Mouse (Mus musculus): Measurements from ENCODE around the gene Stk16. TPM values are rescaled to one million over a fixed set of nuclear protein-coding genes. Genes with fewer than 3 reads are reported as not detected.

The Stk16 gene
- polyA plus RNA-seq, 1 experiment from 2014 or later: 128 TPM

DNA sequence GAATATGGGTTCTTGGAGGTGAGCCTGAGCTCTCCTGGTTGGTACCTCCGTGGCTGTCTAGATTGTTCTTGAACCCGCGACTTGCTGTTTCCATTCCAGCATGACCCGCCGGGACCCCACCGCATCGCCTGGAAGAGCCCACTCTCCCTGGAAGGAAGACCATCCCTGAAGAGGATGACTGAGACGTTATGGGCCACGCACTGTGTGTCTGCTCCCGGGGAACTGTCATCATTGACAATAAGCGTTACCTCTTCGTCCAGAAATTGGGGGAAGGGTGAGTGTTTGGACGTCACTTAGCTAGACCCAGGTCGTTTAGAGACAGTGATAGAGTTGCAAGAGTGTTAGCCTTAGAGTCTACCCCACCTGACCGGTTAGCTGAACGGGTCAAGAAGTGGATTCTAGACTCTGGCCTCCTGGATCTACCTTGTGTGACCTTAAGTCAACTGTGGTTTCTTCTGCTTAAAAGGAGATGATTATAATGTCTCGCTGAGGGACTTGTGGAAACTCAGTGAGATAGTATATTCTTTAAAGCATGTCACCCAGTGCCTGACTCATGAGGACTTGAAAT, 587 bp downstream of the Stk16 start:
- H3K27me3 ChIP-seq (ENCODE audit: control insufficient read depth, insufficient read depth, low read length): peaks cover 3% of the 10 kb centered on the region; the same call in 1 of the 2 replicates
- peak overlapping the region; percentile 93 for H3K4me2 ChIP-seq (replicated peaks)
- no peaks in the 10 kb centered on the region for H3K9me3 ChIP-seq (ENCODE audit: control insufficient read depth, low read length)
- 13% methylated on average over 17 of the region's 17 CpGs for WGBS
- H3K9ac ChIP-seq: peak overlapping the region; percentile 82
- H3K4me1 ChIP-seq (replicated peaks; ENCODE audit: control insufficient read depth, insufficient read depth, low read length): peaks cover 28% of the 10 kb centered on the region
- ATAC-seq (ENCODE audit: low FRiP score) (no peak; the same call in 1 of the 2 replicates), DNase-seq (ENCODE audit: low spot score) (no peak)
- peaks cover 35% of the 10 kb centered on the region for H3K36me3 ChIP-seq (replicated peaks; ENCODE audit: control insufficient read depth, insufficient read depth)
- H3K27ac ChIP-seq: no peak overlapping the region
- peak overlapping the region; percentile 79 for H3K4me3 ChIP-seq (replicated peaks; ENCODE audit: low read length)

GRCm38 (mm10) chr1:75212542-75212941, 1.9 kb downstream of the Stk16 start:
- DNase-seq (ENCODE audit: low spot score): no peak
- ATAC-seq (ENCODE audit: low FRiP score): no peak
- no peak overlapping the region for H3K27ac ChIP-seq
- H3K9ac ChIP-seq: no peak overlapping the region
- no peak overlapping the region for H3K4me3 ChIP-seq (replicated peaks; ENCODE audit: low read length)
- H3K27me3 ChIP-seq (ENCODE audit: control insufficient read depth, insufficient read depth, low read length): peaks cover 15% of the 10 kb centered on the region
- no peaks in the 10 kb centered on the region for H3K9me3 ChIP-seq (ENCODE audit: control insufficient read depth, low read length)
- H3K4me2 ChIP-seq (replicated peaks): no peak overlapping the region
- WGBS: 79% methylated on average over 4 of the region's 4 CpGs
- H3K36me3 ChIP-seq (replicated peaks; ENCODE audit: control insufficient read depth, insufficient read depth): peaks cover 35% of the 10 kb centered on the region
- H3K4me1 ChIP-seq (replicated peaks; ENCODE audit: control insufficient read depth, insufficient read depth, low read length): peaks cover 28% of the 10 kb centered on the region

- Histone ChIP-seq H3K9me3 (ENCODE audit: control insufficient read depth, low read length) (no peaks in the 10 kb centered on the region), H3K27ac (no peak overlapping the region), H3K36me3 (replicated peaks; ENCODE audit: control insufficient read depth, insufficient read depth) (peaks cover 35% of the 10 kb centered on the region), H3K9ac (no peak overlapping the region), H3K4me2 (replicated peaks) (no peak overlapping the region), H3K4me3 (replicated peaks; ENCODE audit: low read length) (no peak overlapping the region), H3K4me1 (replicated peaks; ENCODE audit: control insufficient read depth, insufficient read depth, low read length) (peaks cover 28% of the 10 kb centered on the region), H3K27me3 (ENCODE audit: control insufficient read depth, insufficient read depth, low read length) (peaks cover 20% of the 10 kb centered on the region)
- no peak for ATAC-seq (ENCODE audit: low FRiP score)
- WGBS: 94% methylated on average over 7 of the region's 7 CpGs
- no peak for DNase-seq (ENCODE audit: low spot score)
These were observed 2.5 kb downstream of the Stk16 start for GRCm38 (mm10) chr1:75213096-75213495.

DNA sequence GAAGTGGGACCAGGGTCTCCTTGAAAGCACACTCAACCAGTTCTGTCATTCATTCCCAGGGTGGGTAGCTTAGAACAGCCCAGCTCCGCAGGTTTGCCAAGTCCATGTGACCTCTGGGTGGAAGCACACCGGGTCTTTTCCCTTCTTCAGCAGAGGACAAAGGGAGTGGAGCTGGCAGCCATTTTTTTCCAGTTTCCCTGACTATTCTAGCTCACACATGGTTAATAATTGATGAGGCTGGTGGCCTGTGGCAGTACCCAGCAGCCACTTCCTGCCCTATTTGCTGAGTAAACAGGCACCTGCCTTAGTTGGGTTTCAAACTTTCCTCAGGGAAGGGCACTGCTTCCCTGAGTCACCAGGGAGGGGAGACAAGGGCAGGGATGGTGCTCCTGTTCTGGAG, 3.8 kb downstream of the Stk16 start:
- no peaks in the 10 kb centered on the region for H3K9me3 ChIP-seq (ENCODE audit: control insufficient read depth, low read length)
- peaks cover 35% of the 10 kb centered on the region for H3K36me3 ChIP-seq (replicated peaks; ENCODE audit: control insufficient read depth, insufficient read depth)
- WGBS: 71% methylated on average over 2 of the region's 2 CpGs
- no peak overlapping the region for H3K27ac ChIP-seq
- no peak overlapping the region for H3K4me3 ChIP-seq (replicated peaks; ENCODE audit: low read length)
- H3K9ac ChIP-seq: no peak overlapping the region
- no peak for ATAC-seq (ENCODE audit: low FRiP score)
- DNase-seq (ENCODE audit: low spot score): no peak
- peaks cover 33% of the 10 kb centered on the region for H3K27me3 ChIP-seq (ENCODE audit: control insufficient read depth, insufficient read depth, low read length)
- no peak overlapping the region for H3K4me2 ChIP-seq (replicated peaks)
- H3K4me1 ChIP-seq (replicated peaks; ENCODE audit: control insufficient read depth, insufficient read depth, low read length): peaks cover 28% of the 10 kb centered on the region

DNA sequence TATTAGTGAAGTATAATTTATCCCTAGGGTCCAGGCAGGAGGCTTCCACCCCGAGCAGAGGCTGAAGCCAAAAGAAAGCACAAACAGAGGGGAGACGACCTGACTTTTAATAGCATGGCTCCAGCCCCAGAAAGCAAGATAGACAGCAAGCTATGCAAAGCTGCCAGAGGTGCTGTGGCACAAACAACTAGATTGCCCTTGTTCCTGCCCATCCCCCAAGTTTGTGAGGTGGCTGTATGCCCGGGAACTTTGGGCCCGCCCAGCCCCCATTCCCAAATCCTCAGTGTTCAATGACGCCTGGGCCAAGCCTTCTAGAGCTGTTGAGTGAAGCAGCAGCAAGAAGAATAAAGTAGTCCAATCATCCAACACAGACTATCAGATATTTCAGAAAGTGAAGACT, 4.2 kb downstream of the Stk16 start:
- Histone ChIP-seq H3K27me3 (ENCODE audit: control insufficient read depth, insufficient read depth, low read length) (peaks cover 38% of the 10 kb centered on the region), H3K9me3 (ENCODE audit: control insufficient read depth, low read length) (no peaks in the 10 kb centered on the region), H3K4me1 (replicated peaks; ENCODE audit: control insufficient read depth, insufficient read depth, low read length) (peaks cover 27% of the 10 kb centered on the region), H3K27ac (no peak overlapping the region), H3K4me2 (replicated peaks) (no peak overlapping the region), H3K9ac (no peak overlapping the region), H3K36me3 (replicated peaks; ENCODE audit: control insufficient read depth, insufficient read depth) (peaks cover 35% of the 10 kb centered on the region), H3K4me3 (replicated peaks; ENCODE audit: low read length) (no peak overlapping the region)
- no peak for DNase-seq (ENCODE audit: low spot score)
- 80% methylated on average over 5 of the region's 5 CpGs for WGBS
- ATAC-seq (ENCODE audit: low FRiP score): no peak

GRCm38 (mm10) chr1:75215785-75216184, 5.1 kb downstream of the Stk16 start:
- Histone ChIP-seq H3K4me3 (replicated peaks; ENCODE audit: low read length) (no peak overlapping the region), H3K4me1 (replicated peaks; ENCODE audit: control insufficient read depth, insufficient read depth, low read length) (peaks cover 23% of the 10 kb centered on the region), H3K27me3 (ENCODE audit: control insufficient read depth, insufficient read depth, low read length) (peaks cover 47% of the 10 kb centered on the region), H3K4me2 (replicated peaks) (no peak overlapping the region), H3K36me3 (replicated peaks; ENCODE audit: control insufficient read depth, insufficient read depth) (peaks cover 35% of the 10 kb centered on the region), H3K9ac (no peak overlapping the region), H3K9me3 (ENCODE audit: control insufficient read depth, low read length) (no peaks in the 10 kb centered on the region), H3K27ac (no peak overlapping the region)
- DNase-seq (ENCODE audit: low spot score) (no peak), ATAC-seq (ENCODE audit: low FRiP score) (no peak)
- WGBS: 92% methylated on average over 9 of the region's 9 CpGs

GRCm38 (mm10) chr1:75216797-75217585, 6.4 kb downstream of the Stk16 start:
- ATAC-seq (ENCODE audit: low FRiP score) (no peak), DNase-seq (ENCODE audit: low spot score) (no peak)
- no peak overlapping the region for H3K4me2 ChIP-seq (replicated peaks)
- peaks cover 58% of the 10 kb centered on the region for H3K27me3 ChIP-seq (ENCODE audit: control insufficient read depth, insufficient read depth, low read length)
- no peak overlapping the region for H3K4me3 ChIP-seq (replicated peaks; ENCODE audit: low read length)
- H3K36me3 ChIP-seq (replicated peaks; ENCODE audit: control insufficient read depth, insufficient read depth): peaks cover 33% of the 10 kb centered on the region
- WGBS: 83% methylated on average over 13 of the region's 13 CpGs
- peaks cover 13% of the 10 kb centered on the region for H3K4me1 ChIP-seq (replicated peaks; ENCODE audit: control insufficient read depth, insufficient read depth, low read length)
- no peak overlapping the region for H3K27ac ChIP-seq
- H3K9ac ChIP-seq: no peak overlapping the region
- no peaks in the 10 kb centered on the region for H3K9me3 ChIP-seq (ENCODE audit: control insufficient read depth, low read length)

DNA sequence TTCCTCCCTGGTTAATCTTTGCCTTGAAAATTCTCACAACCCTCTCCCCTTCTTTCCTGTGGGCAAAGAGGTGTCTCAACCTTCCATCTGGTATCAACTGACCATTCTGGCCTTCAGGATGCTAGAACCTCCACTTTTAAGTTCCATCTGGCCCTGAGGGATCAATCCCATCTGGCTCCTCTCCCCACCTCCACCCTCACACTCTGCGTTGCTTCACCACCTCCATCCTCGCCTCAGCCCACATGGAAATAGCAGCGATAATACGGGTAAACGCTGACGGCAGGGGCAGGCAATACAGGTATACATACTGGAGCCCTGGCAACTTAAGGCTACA, 7.2 kb downstream of the Stk16 start:
- H3K9ac ChIP-seq: no peak overlapping the region
- no peaks in the 10 kb centered on the region for H3K9me3 ChIP-seq (ENCODE audit: control insufficient read depth, low read length)
- H3K27me3 ChIP-seq (ENCODE audit: control insufficient read depth, insufficient read depth, low read length): peaks cover 59% of the 10 kb centered on the region
- 3% methylated on average over 6 of the region's 6 CpGs for WGBS
- no peak overlapping the region for H3K27ac ChIP-seq
- H3K4me2 ChIP-seq (replicated peaks): peak overlapping the region; percentile 89; the same call in 1 of the 2 replicates
- H3K36me3 ChIP-seq (replicated peaks; ENCODE audit: control insufficient read depth, insufficient read depth): peaks cover 26% of the 10 kb centered on the region
- DNase-seq (ENCODE audit: low spot score): no peak
- peaks cover 13% of the 10 kb centered on the region for H3K4me1 ChIP-seq (replicated peaks; ENCODE audit: control insufficient read depth, insufficient read depth, low read length)
- ATAC-seq (ENCODE audit: low FRiP score): no peak
- H3K4me3 ChIP-seq (replicated peaks; ENCODE audit: low read length): peak overlapping the region; percentile 53

- no peaks in the 10 kb centered on the region for H3K9me3 ChIP-seq (ENCODE audit: control insufficient read depth, low read length)
These were observed 7.8 kb downstream of the Stk16 start for GRCm38 (mm10) chr1:75218227-75219001.

More at GRCm38 (mm10) chr1:75218227-75219001, 7.8 kb downstream of the Stk16 start:
- no peak overlapping the region for H3K27ac ChIP-seq
- DNase-seq (ENCODE audit: low spot score) (no peak), ATAC-seq (ENCODE audit: low FRiP score) (peak; percentile 49)
- peak overlapping the region; percentile 53 for H3K4me3 ChIP-seq (replicated peaks; ENCODE audit: low read length)
- H3K4me2 ChIP-seq (replicated peaks): peak overlapping the region; percentile 89
- peak overlapping the region; percentile 58 for H3K9ac ChIP-seq
- WGBS: 2% methylated on average over 38 of the region's 38 CpGs
- H3K27me3 ChIP-seq (ENCODE audit: control insufficient read depth, insufficient read depth, low read length): peaks cover 61% of the 10 kb centered on the region
- peaks cover 21% of the 10 kb centered on the region for H3K36me3 ChIP-seq (replicated peaks; ENCODE audit: control insufficient read depth, insufficient read depth)
- H3K4me1 ChIP-seq (replicated peaks; ENCODE audit: control insufficient read depth, insufficient read depth, low read length): peaks cover 13% of the 10 kb centered on the region

All from hindbrain, embryonic 14.5 days (tissue).